Mouse (Mus musculus) ES-Bruce4 (cell line): Measurements from ENCODE around the gene Filip1. TPM values are rescaled to one million over a fixed set of nuclear protein-coding genes. Genes with fewer than 3 reads are reported as not detected.

Experiments
- H3K27ac ChIP-seq: 2 replicates; pipeline ENCODE4 v1.5.1; 2012; ENCODE audit warnings: low read length, inconsistent platforms; ENCODE audit not compliant: insufficient read depth
- H3K27me3 ChIP-seq: 2 replicates; pipeline ENCODE4 v1.6.1; 2012; ENCODE audit warnings: mild to moderate bottlenecking, low read length, inconsistent platforms; ENCODE audit not compliant: control insufficient read depth, poor library complexity, insufficient read depth, severe bottlenecking
- H3K36me3 ChIP-seq: 2 replicates; pipeline ENCODE4 v1.6.1; 2012; ENCODE audit warnings: inconsistent platforms, mild to moderate bottlenecking, low read length, moderate library complexity; ENCODE audit not compliant: control insufficient read depth, poor library complexity, insufficient read depth, severe bottlenecking
- H3K4me1 ChIP-seq: one replicate; pipeline ENCODE4 v1.8.1; 2011; ENCODE audit warnings: low read length; ENCODE audit not compliant: control insufficient read depth, insufficient read depth
- H3K4me3 ChIP-seq: 2 replicates; pipeline ENCODE4 v1.5.1; 2011; ENCODE audit warnings: low read depth, mild to moderate bottlenecking, low read length
- H3K9ac ChIP-seq: 2 replicates; pipeline ENCODE4 v1.6.1; 2012; ENCODE audit warnings: low read depth, mild to moderate bottlenecking, inconsistent platforms; ENCODE audit not compliant: poor library complexity, severe bottlenecking
- H3K9me3 ChIP-seq: replicated peaks from 2 replicates; pipeline ENCODE4 v1.6.1; 2012; ENCODE audit warnings: mild to moderate bottlenecking, low read length, inconsistent platforms; ENCODE audit not compliant: control insufficient read depth, poor library complexity, insufficient read depth, severe bottlenecking
- CTCF ChIP-seq: IDR thresholded peaks from one replicate; pipeline ENCODE4 v1.8.1; 2011; ENCODE audit warnings: low read depth, low read length
- EP300 ChIP-seq: IDR thresholded peaks from 2 replicates; pipeline ENCODE4 v1.6.1; 2011; ENCODE audit warnings: low read depth, low read length; ENCODE audit not compliant: insufficient read depth
- POLR2A ChIP-seq: IDR thresholded peaks from one replicate; pipeline ENCODE4 v1.8.1; 2011; ENCODE audit warnings: low read length; ENCODE audit not compliant: insufficient read depth
- polyA plus RNA-seq: library from polyadenylated mRNA; stranded (reverse); fragments of >200 nt; gene quantifications from 2 replicates; pipeline ENCODE4 v1.2.4, GENCODE M21; 2011; ENCODE audit warnings: low read depth; ENCODE audit not compliant: missing spikeins, insufficient read depth, insufficient read length

Filip1 gene
- polyA plus RNA-seq, 1 experiment, result not detected

- H3K9me3 ChIP-seq, result no peaks in the 10 kb centered on the region
- no peaks in the 10 kb centered on the region for H3K4me1 ChIP-seq
- TF ChIP-seq POLR2A, result no peak
- TF ChIP-seq CTCF, result no peak
- TF ChIP-seq EP300, result no peak
- no peaks in the 10 kb centered on the region for H3K36me3 ChIP-seq
- no peak overlapping the region for H3K4me3 ChIP-seq
- H3K9ac ChIP-seq, result no peak overlapping the region
- H3K27me3 ChIP-seq, result no peaks in the 10 kb centered on the region
- no peak overlapping the region for H3K27ac ChIP-seq
Observed at GRCm38 (mm10) chr9:79961630-79962285, 50.9 kb downstream of the Filip1 start.

- H3K9me3 ChIP-seq, result no peaks in the 10 kb centered on the region
Observed at GRCm38 (mm10) chr9:79960453-79960852, 52.2 kb downstream of the Filip1 start.

GRCm38 (mm10) chr9:79958395-79958794, 54.3 kb downstream of the Filip1 start:
- Histone ChIP-seq H3K36me3 (no peaks in the 10 kb centered on the region), H3K4me3 (no peak overlapping the region), H3K27me3 (no peaks in the 10 kb centered on the region), H3K4me1 (no peaks in the 10 kb centered on the region), H3K9me3 (no peaks in the 10 kb centered on the region), H3K27ac (no peak overlapping the region), H3K9ac (no peak overlapping the region)
- TF ChIP-seq POLR2A (no peak), EP300 (no peak), CTCF (no peak)

More at GRCm38 (mm10) chr9:79960453-79960852, 52.2 kb downstream of the Filip1 start:
- Histone ChIP-seq H3K36me3 (no peaks in the 10 kb centered on the region), H3K27ac (no peak overlapping the region), H3K4me3 (no peak overlapping the region), H3K9ac (no peak overlapping the region), H3K27me3 (no peaks in the 10 kb centered on the region), H3K4me1 (no peaks in the 10 kb centered on the region)
- TF ChIP-seq EP300, result no peak
- TF ChIP-seq CTCF, result no peak

GRCm38 (mm10) chr9:79954944-79955343, 57.7 kb downstream of the Filip1 start:
- Histone ChIP-seq H3K9me3 (no peaks in the 10 kb centered on the region), H3K36me3 (no peaks in the 10 kb centered on the region), H3K4me3 (no peak overlapping the region), H3K27ac (no peak overlapping the region), H3K9ac (no peak overlapping the region), H3K27me3 (no peaks in the 10 kb centered on the region; the same call in 1 of the 2 replicates), H3K4me1 (no peaks in the 10 kb centered on the region)
- TF ChIP-seq POLR2A, result no peak

GRCm38 (mm10) chr9:79951984-79952383, 60.7 kb downstream of the Filip1 start:
- TF ChIP-seq POLR2A (no peak), CTCF (no peak), EP300 (no peak)
- no peak overlapping the region for H3K4me3 ChIP-seq
- no peaks in the 10 kb centered on the region for H3K36me3 ChIP-seq
- no peak overlapping the region for H3K27ac ChIP-seq
- H3K9me3 ChIP-seq, result no peaks in the 10 kb centered on the region
- no peaks in the 10 kb centered on the region; the same call in 1 of the 2 replicates for H3K27me3 ChIP-seq
- H3K4me1 ChIP-seq, result no peaks in the 10 kb centered on the region
- no peak overlapping the region for H3K9ac ChIP-seq

GRCm38 (mm10) chr9:79951339-79951738, 61.3 kb downstream of the Filip1 start:
- TF ChIP-seq CTCF, result no peak
- Histone ChIP-seq H3K36me3 (no peaks in the 10 kb centered on the region), H3K4me3 (no peak overlapping the region), H3K27me3 (no peaks in the 10 kb centered on the region; the same call in 1 of the 2 replicates), H3K9me3 (no peaks in the 10 kb centered on the region), H3K27ac (no peak overlapping the region), H3K4me1 (no peaks in the 10 kb centered on the region), H3K9ac (no peak overlapping the region)
